Mouse (Mus musculus): Measurements from ENCODE around the gene Arap1. TPM values are rescaled to one million over a fixed set of nuclear protein-coding genes. Genes with fewer than 3 reads are reported as not detected.
A peak's percentile ranks its signal among the peaks of the same experiment; 100 is the strongest.

Gene Arap1
- polyA plus RNA-seq, 1 experiment from 2014 or later = 10.8 TPM

DNA sequence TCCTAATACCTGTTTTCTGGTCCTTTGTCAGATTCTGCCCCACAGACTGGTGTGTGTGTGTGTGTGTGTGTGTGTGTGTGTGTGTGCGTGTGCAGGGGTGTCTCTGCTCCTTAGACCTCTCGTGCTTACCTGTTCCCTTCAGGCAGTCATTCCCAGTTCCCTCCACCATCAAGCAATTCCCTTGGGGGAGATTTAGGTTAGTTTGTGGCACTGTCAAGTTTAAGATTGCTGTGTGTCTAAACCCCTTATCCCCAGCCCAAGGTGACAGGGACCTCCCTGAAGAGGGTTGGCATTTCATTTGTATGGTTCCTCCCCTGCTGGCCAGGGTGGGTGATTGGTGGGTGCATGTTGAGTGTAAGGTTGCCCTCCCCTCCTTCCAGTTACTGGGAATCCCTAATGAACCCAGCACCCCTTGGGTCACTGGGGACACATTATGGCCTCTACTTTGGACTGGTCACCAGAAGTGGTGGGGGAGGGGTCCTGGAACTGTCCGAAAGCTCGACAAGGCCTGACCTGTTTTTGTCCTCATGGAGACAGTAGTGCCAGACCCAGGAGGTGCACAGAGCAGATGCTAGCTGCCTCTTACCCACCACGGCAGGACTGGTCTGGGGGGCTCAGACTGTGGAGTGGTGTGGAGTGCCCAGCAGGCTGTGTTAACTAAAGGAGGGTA lies 31.1 kb downstream of the Arap1 start:
- Histone ChIP-seq H3K27ac (ENCODE audit: low read depth, low read length) (no peak overlapping the region), H3K4me1 (ENCODE audit: control insufficient read depth, insufficient read depth, low read length) (no peaks in the 10 kb centered on the region), H3K4me3 (ENCODE audit: low read depth, low read length) (no peak overlapping the region), H3K9ac (ENCODE audit: low read length) (no peak overlapping the region), H3K36me3 (ENCODE audit: control insufficient read depth, insufficient read depth, low read length) (no peaks in the 10 kb centered on the region), H3K4me2 (no peak overlapping the region), H3K9me3 (ENCODE audit: control insufficient read depth, low read length) (no peaks in the 10 kb centered on the region), H3K27me3 (ENCODE audit: control insufficient read depth, insufficient read depth, low read length) (no peaks in the 10 kb centered on the region)
- 73% methylated on average over 5 of the region's 5 CpGs for WGBS
- ATAC-seq (ENCODE audit: low FRiP score) (no peak), DNase-seq (ENCODE audit: low spot score, missing footprints) (peak; percentile 81)

DNA sequence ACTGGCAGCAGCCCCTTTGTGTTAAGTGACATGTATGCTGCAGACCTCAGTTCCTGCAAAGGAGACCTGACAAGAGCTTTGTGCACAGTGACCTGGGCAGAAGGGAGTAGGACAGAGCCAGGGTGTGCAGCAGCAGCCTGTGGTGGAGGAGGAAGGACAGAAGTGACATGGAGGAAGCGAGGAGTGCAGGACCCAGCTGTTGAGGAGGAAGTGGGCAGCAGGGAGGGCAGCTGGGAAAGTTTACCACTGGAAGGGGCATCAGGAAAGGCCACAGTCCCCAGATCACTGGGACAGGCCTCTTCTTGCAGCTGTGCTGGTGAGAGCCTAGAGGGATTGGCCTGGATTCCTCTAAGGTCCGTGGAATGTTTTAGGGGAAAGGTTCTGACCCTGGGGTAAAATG lies 31.9 kb downstream of the Arap1 start:
- 79% methylated on average over 2 of the region's 2 CpGs for WGBS
- H3K27ac ChIP-seq (ENCODE audit: low read depth, low read length) = no peak overlapping the region

DNA sequence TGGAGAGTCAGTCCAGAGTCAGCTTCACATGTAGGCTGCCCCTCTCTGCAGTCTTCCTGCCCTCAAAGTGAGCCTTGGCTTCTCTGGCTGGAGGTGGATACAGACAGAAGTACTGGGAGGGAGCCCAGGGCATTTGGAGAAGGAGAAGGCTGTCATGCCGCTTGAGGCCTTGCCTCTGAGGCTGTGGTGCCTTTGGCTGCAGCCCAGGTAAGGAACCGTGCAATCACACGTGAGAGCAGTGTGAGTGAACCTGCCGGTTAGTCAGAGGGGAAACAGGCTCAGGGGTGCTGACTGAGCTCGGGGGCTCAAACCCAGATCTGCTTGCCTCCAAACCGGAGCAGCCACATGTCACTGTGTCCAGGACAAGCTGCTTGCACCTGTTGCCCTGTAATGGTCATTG lies 33.6 kb downstream of the Arap1 start:
- Histone ChIP-seq H3K27me3 (ENCODE audit: control insufficient read depth, insufficient read depth, low read length) (no peaks in the 10 kb centered on the region), H3K27ac (ENCODE audit: low read depth, low read length) (no peak overlapping the region), H3K4me3 (ENCODE audit: low read depth, low read length) (no peak overlapping the region), H3K9ac (ENCODE audit: low read length) (no peak overlapping the region), H3K9me3 (ENCODE audit: control insufficient read depth, low read length) (no peaks in the 10 kb centered on the region), H3K36me3 (ENCODE audit: control insufficient read depth, insufficient read depth, low read length) (no peaks in the 10 kb centered on the region), H3K4me2 (no peak overlapping the region), H3K4me1 (ENCODE audit: control insufficient read depth, insufficient read depth, low read length) (peaks cover 5% of the 10 kb centered on the region; the same call in 1 of the 2 replicates)
- ATAC-seq (ENCODE audit: low FRiP score) = no peak
- WGBS = 83% methylated on average over 6 of the region's 6 CpGs
- peak; percentile 49 for DNase-seq (ENCODE audit: low spot score, missing footprints)

More for the DNA sequence above, 31.9 kb downstream of the Arap1 start:
- Histone ChIP-seq H3K9me3 (ENCODE audit: control insufficient read depth, low read length) (no peaks in the 10 kb centered on the region), H3K9ac (ENCODE audit: low read length) (0 out of 2 replicates have a peak overlapping the region, but pooled peaks have one; percentile 5), H3K36me3 (ENCODE audit: control insufficient read depth, insufficient read depth, low read length) (no peaks in the 10 kb centered on the region), H3K4me3 (ENCODE audit: low read depth, low read length) (no peak overlapping the region), H3K4me1 (ENCODE audit: control insufficient read depth, insufficient read depth, low read length) (no peaks in the 10 kb centered on the region), H3K27me3 (ENCODE audit: control insufficient read depth, insufficient read depth, low read length) (no peaks in the 10 kb centered on the region), H3K4me2 (no peak overlapping the region)
- DNase-seq (ENCODE audit: low spot score, missing footprints) (peak; percentile 71), ATAC-seq (ENCODE audit: low FRiP score) (no peak)

DNA sequence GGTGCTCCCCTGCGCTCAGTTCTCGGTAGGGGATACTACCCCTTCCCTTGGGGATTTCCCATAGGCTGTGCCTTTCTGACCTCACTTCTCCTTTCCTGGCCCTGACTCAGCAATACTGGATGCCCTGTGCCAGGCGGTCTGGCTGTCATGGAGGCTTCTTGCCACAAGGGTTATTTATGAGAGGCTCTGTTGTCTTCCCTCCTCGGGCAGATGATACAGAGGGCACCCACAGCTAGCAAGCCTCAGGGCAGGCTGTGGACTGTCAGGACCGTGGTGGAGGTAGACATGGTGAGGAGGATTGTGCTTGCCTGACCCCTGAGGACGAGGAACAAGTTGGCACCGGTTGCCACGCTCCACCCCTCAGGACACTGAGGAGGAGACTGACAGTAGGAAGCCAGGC lies 34.5 kb downstream of the Arap1 start:
- no peak overlapping the region for H3K27ac ChIP-seq (ENCODE audit: low read depth, low read length)
- ATAC-seq (ENCODE audit: low FRiP score) = no peak

DNA sequence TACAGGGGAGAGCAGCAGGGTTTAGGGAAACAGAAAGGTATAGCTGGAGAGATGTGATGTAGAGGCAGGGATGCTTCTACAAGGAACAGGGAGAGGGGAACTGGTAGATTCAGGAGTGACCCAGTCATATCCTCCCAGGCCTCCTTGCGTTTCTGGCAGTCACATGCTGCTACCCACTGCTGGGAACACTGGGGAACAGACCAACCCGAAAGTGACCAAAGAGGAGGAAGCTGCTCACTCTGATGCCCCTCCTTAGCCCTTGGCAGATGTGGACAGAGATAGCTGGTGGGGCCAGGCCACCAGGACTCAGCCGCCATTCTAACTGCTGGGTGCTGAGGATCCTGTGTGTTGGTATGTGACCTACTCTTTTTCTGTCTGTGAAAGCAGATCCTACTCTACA lies 35.9 kb downstream of the Arap1 start:
- H3K27me3 ChIP-seq (ENCODE audit: control insufficient read depth, insufficient read depth, low read length) = no peaks in the 10 kb centered on the region
- no peaks in the 10 kb centered on the region for H3K9me3 ChIP-seq (ENCODE audit: control insufficient read depth, low read length)
- H3K36me3 ChIP-seq (ENCODE audit: control insufficient read depth, insufficient read depth, low read length) = no peaks in the 10 kb centered on the region
- peaks cover 5% of the 10 kb centered on the region; the same call in 1 of the 2 replicates for H3K4me1 ChIP-seq (ENCODE audit: control insufficient read depth, insufficient read depth, low read length)
- WGBS = 83% methylated on average over 3 of the region's 3 CpGs
- ATAC-seq (ENCODE audit: low FRiP score) (no peak), DNase-seq (ENCODE audit: low spot score, missing footprints) (no peak)
- H3K9ac ChIP-seq (ENCODE audit: low read length) = no peak overlapping the region
- no peak overlapping the region for H3K27ac ChIP-seq (ENCODE audit: low read depth, low read length)
- H3K4me3 ChIP-seq (ENCODE audit: low read depth, low read length) = no peak overlapping the region
- no peak overlapping the region for H3K4me2 ChIP-seq

More for the DNA sequence above, 34.5 kb downstream of the Arap1 start:
- H3K4me3 ChIP-seq (ENCODE audit: low read depth, low read length) = no peak overlapping the region
- 81% methylated on average over 8 of the region's 8 CpGs for WGBS
- H3K27me3 ChIP-seq (ENCODE audit: control insufficient read depth, insufficient read depth, low read length) = no peaks in the 10 kb centered on the region
- no peak overlapping the region for H3K4me2 ChIP-seq
- no peak overlapping the region for H3K9ac ChIP-seq (ENCODE audit: low read length)
- peak; percentile 28 for DNase-seq (ENCODE audit: low spot score, missing footprints)
- H3K9me3 ChIP-seq (ENCODE audit: control insufficient read depth, low read length) = no peaks in the 10 kb centered on the region
- H3K4me1 ChIP-seq (ENCODE audit: control insufficient read depth, insufficient read depth, low read length) = peaks cover 5% of the 10 kb centered on the region; the same call in 1 of the 2 replicates
- no peaks in the 10 kb centered on the region for H3K36me3 ChIP-seq (ENCODE audit: control insufficient read depth, insufficient read depth, low read length)

DNA sequence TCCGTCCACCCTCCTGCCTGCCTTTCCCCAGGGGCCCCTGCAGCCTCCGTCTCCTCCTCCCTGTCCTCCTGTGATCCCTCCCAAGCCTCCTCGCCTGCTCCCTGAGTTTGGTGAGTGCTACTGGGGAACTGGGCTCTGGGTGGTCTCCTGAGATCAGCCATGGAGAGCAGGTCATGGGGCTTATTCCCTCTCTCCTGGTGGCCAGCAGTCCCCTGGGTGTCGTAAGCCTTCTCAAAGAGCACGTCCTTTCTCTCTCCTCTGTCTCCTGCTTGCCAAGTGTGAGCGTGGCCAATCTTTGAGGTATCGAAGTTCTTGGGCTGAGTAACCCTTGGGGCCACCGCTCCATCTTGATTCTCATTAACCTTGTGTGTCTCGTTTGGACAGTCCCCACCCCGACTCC lies 37.1 kb downstream of the Arap1 start:
- Histone ChIP-seq H3K4me3 (ENCODE audit: low read depth, low read length) (no peak overlapping the region), H3K4me1 (ENCODE audit: control insufficient read depth, insufficient read depth, low read length) (peaks cover 5% of the 10 kb centered on the region; the same call in 1 of the 2 replicates), H3K4me2 (no peak overlapping the region), H3K9me3 (ENCODE audit: control insufficient read depth, low read length) (no peaks in the 10 kb centered on the region), H3K9ac (ENCODE audit: low read length) (no peak overlapping the region), H3K36me3 (ENCODE audit: control insufficient read depth, insufficient read depth, low read length) (no peaks in the 10 kb centered on the region), H3K27me3 (ENCODE audit: control insufficient read depth, insufficient read depth, low read length) (no peaks in the 10 kb centered on the region), H3K27ac (ENCODE audit: low read depth, low read length) (no peak overlapping the region)
- 67% methylated on average over 10 of the region's 10 CpGs for WGBS
- DNase-seq (ENCODE audit: low spot score, missing footprints) (peak; percentile 45), ATAC-seq (ENCODE audit: low FRiP score) (no peak)

DNA sequence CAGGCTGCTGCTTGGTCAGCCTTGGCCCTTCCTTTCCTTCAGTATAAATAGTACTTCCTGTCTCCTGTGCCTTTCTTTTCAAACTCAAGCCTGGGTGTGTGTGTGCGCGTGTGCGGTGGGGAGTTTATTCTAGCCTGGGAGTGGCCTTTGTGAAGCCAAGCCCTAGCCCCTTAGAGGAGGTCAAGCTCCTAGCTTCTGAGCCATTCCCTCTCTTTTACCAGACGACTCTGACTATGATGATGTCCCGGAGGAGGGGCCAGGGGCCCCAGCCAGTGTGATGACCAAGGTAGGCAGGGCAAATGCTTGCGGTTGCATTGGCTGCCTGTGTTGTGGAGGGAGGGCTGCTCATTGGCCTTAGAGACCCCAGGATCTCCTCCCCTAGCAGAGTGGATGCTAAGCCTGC lies 37.5 kb downstream of the Arap1 start:
- Histone ChIP-seq H3K27me3 (ENCODE audit: control insufficient read depth, insufficient read depth, low read length) (no peaks in the 10 kb centered on the region), H3K27ac (ENCODE audit: low read depth, low read length) (no peak overlapping the region), H3K4me2 (no peak overlapping the region), H3K9ac (ENCODE audit: low read length) (no peak overlapping the region), H3K4me1 (ENCODE audit: control insufficient read depth, insufficient read depth, low read length) (peaks cover 5% of the 10 kb centered on the region; the same call in 1 of the 2 replicates), H3K9me3 (ENCODE audit: control insufficient read depth, low read length) (no peaks in the 10 kb centered on the region), H3K4me3 (ENCODE audit: low read depth, low read length) (no peak overlapping the region), H3K36me3 (ENCODE audit: control insufficient read depth, insufficient read depth, low read length) (no peaks in the 10 kb centered on the region)
- DNase-seq (ENCODE audit: low spot score, missing footprints) (peak; percentile 72), ATAC-seq (ENCODE audit: low FRiP score) (no peak)
- WGBS = 52% methylated on average over 6 of the region's 6 CpGs

DNA sequence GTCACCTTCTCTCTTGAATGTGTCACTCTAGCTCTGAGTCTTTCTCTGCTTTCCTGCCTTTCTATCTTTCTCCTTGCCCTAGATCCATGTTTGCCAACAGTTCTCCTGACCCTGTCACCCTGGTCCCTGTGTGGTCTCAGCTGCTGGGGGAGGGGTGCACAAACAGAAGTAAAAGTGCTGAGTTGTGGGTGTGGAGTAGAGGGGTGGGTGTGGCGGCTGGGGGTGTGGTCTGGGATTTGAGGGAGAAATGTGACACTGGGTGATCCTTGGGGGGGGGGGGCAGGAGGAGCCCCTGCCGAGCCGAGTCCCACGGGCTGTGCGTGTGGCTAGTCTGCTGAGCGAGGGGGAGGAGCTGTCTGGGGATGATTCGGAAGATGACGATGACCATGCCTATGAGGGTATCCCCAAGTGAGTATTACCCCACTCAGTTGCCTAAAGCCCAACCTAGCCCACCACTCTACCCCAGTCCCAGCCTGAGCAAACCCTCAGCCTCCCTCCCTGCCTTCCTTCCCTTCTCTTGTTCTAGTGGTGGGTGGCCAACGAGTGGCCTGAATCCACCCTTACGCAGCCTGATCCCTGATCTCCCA lies 38.1 kb downstream of the Arap1 start:
- Histone ChIP-seq H3K36me3 (ENCODE audit: control insufficient read depth, insufficient read depth, low read length) (no peaks in the 10 kb centered on the region), H3K27me3 (ENCODE audit: control insufficient read depth, insufficient read depth, low read length) (no peaks in the 10 kb centered on the region), H3K9me3 (ENCODE audit: control insufficient read depth, low read length) (no peaks in the 10 kb centered on the region), H3K9ac (ENCODE audit: low read length) (no peak overlapping the region), H3K4me2 (no peak overlapping the region), H3K27ac (ENCODE audit: low read depth, low read length) (no peak overlapping the region), H3K4me1 (ENCODE audit: control insufficient read depth, insufficient read depth, low read length) (peaks cover 5% of the 10 kb centered on the region; the same call in 1 of the 2 replicates), H3K4me3 (ENCODE audit: low read depth, low read length) (no peak overlapping the region)
- ATAC-seq (ENCODE audit: low FRiP score) = no peak
- WGBS = 79% methylated on average over 6 of the region's 10 CpGs
- peak; percentile 81 for DNase-seq (ENCODE audit: low spot score, missing footprints)

DNA sequence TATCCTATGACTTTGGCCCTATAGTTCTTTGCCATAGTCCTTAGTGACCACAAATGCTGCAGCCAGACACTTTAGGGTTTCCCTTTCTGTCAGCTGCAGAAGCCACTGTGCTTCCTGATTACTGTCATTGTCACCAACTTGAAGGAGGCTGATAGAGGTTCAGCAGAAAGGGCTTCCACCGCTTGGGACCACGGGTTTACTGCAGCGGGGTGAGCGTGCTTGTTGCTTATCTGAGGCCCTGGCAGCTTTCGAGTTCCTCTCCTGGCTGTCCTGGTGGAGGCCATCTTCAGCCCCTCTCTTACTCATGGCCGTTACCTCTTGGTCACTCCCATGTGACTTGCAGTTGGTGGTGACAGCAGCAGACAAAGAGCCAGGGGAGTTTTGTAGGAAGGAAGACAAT lies 41.4 kb downstream of the Arap1 start:
- H3K4me3 ChIP-seq (ENCODE audit: low read depth, low read length) = no peak overlapping the region
- ATAC-seq (ENCODE audit: low FRiP score) (no peak), DNase-seq (ENCODE audit: low spot score, missing footprints) (no peak)
- H3K4me1 ChIP-seq (ENCODE audit: control insufficient read depth, insufficient read depth, low read length) = peaks cover 14% of the 10 kb centered on the region
- WGBS = 86% methylated on average over 6 of the region's 6 CpGs
- H3K9me3 ChIP-seq (ENCODE audit: control insufficient read depth, low read length) = no peaks in the 10 kb centered on the region
- H3K36me3 ChIP-seq (ENCODE audit: control insufficient read depth, insufficient read depth, low read length) = no peaks in the 10 kb centered on the region
- H3K27me3 ChIP-seq (ENCODE audit: control insufficient read depth, insufficient read depth, low read length) = no peaks in the 10 kb centered on the region
- no peak overlapping the region for H3K27ac ChIP-seq (ENCODE audit: low read depth, low read length)
- no peak overlapping the region for H3K9ac ChIP-seq (ENCODE audit: low read length)
- no peak overlapping the region for H3K4me2 ChIP-seq

Data from midbrain, embryonic 11.5 days (tissue).